Mouse (Mus musculus) forebrain, embryonic 16.5 days (tissue): ENCODE measurements around the gene Syce1l. TPM values are rescaled to one million over a fixed set of nuclear protein-coding genes. Genes with fewer than 3 reads are reported as not detected.

Experiments
- ATAC-seq: fragments of 200-750 bp; cut with Nextera tagmentation; 2 replicates; pipeline ENCODE4 v1.8.0; 2017; ENCODE audit warnings: mild to moderate bottlenecking, moderate library complexity
- H3K27ac ChIP-seq: fragments of 300-500 bp; sonication (generic); 2 replicates; pipeline ENCODE4 v1.5.1; 2014; ENCODE audit warnings: low read length, control low read depth
- H3K27me3 ChIP-seq: fragments of 300-500 bp; sonication (generic); replicated peaks from 2 replicates; pipeline ENCODE4 v1.6.1; 2014; ENCODE audit warnings: low read length; ENCODE audit not compliant: control insufficient read depth, insufficient read depth
- H3K36me3 ChIP-seq: fragments of 300-500 bp; sonication (generic); 2 replicates; pipeline ENCODE4 v1.6.1; 2014; ENCODE audit not compliant: control insufficient read depth, insufficient read depth
- H3K4me1 ChIP-seq: fragments of 300-500 bp; sonication (generic); replicated peaks from 2 replicates; pipeline ENCODE4 v1.6.1; 2014; ENCODE audit warnings: low read length; ENCODE audit not compliant: control insufficient read depth, insufficient read depth
- H3K4me2 ChIP-seq: fragments of 300-500 bp; sonication (generic); 2 replicates; pipeline ENCODE4 v1.6.1; 2014; ENCODE audit warnings: mild to moderate bottlenecking, low read length, control low read depth
- H3K4me3 ChIP-seq: fragments of 300-500 bp; sonication (generic); replicated peaks from 2 replicates; pipeline ENCODE4 v1.5.1; 2014; ENCODE audit warnings: mild to moderate bottlenecking, low read length, control low read depth
- H3K9ac ChIP-seq: fragments of 300-500 bp; sonication (generic); replicated peaks from 2 replicates; pipeline ENCODE4 v1.6.1; 2014; ENCODE audit warnings: low read depth, low read length, control low read depth
- H3K9me3 ChIP-seq: fragments of 300-500 bp; sonication (generic); 2 replicates; pipeline ENCODE4 v1.6.1; 2016; ENCODE audit warnings: low read length; ENCODE audit not compliant: control insufficient read depth
- WGBS: fragments of 180-500 bp; shearing (Covaris S2); extraction: QIAGEN DNeasy Blood & Tissue Kit; methylation state at CpG from one replicate; pipeline ENCODE4 v1.1.7; 2014; 5-methylcytosine and 5-hydroxymethylcytosine counted together
- polyA plus RNA-seq: library from polyadenylated mRNA; unstranded; fragments of >200 nt; fragmentation: Nextera tagmentation; extraction: Ambion mirVana; gene quantifications from 2 replicates; pipeline ENCODE4 v1.2.1, GENCODE M21; 2015

Gene Syce1l
- polyA plus RNA-seq, 1 experiment from 2014 or later, result not detected

GRCm38 (mm10) chr8:113666714-113667432 lies 23.9 kb downstream of the Syce1l start:
- WGBS, result 13% methylated on average over 16 of the region's 16 CpGs
- no peak overlapping the region for H3K4me3 ChIP-seq
- H3K27ac ChIP-seq, result peak overlapping the region; percentile 63
- no peak overlapping the region for H3K4me2 ChIP-seq
- no peaks in the 10 kb centered on the region for H3K36me3 ChIP-seq
- peaks cover 18% of the 10 kb centered on the region for H3K4me1 ChIP-seq
- no peaks in the 10 kb centered on the region for H3K27me3 ChIP-seq
- no peaks in the 10 kb centered on the region for H3K9me3 ChIP-seq
- peak; percentile 62 for ATAC-seq
- 0 out of 2 replicates have a peak overlapping the region, but pooled peaks have one; percentile 17 for H3K9ac ChIP-seq

GRCm38 (mm10) chr8:113669924-113670323 lies 26.9 kb downstream of the Syce1l start:
- H3K4me3 ChIP-seq, result no peak overlapping the region

GRCm38 (mm10) chr8:113672599-113673255 lies 29.7 kb downstream of the Syce1l start:
- peak; percentile 91 for ATAC-seq
- H3K36me3 ChIP-seq, result no peaks in the 10 kb centered on the region
- peak overlapping the region; percentile 46; the same call in 1 of the 2 replicates for H3K27ac ChIP-seq
- no peaks in the 10 kb centered on the region for H3K27me3 ChIP-seq
- peaks cover 5% of the 10 kb centered on the region; the same call in 1 of the 2 replicates for H3K4me1 ChIP-seq
- WGBS, result 33% methylated on average over 11 of the region's 11 CpGs
- no peaks in the 10 kb centered on the region for H3K9me3 ChIP-seq
- no peak overlapping the region for H3K4me3 ChIP-seq
- H3K9ac ChIP-seq, result no peak overlapping the region
- no peak overlapping the region for H3K4me2 ChIP-seq

More at GRCm38 (mm10) chr8:113669924-113670323, 26.9 kb downstream of the Syce1l start:
- no peaks in the 10 kb centered on the region for H3K27me3 ChIP-seq
- ATAC-seq, result no peak
- H3K9me3 ChIP-seq, result no peaks in the 10 kb centered on the region
- H3K27ac ChIP-seq, result no peak overlapping the region
- no peak overlapping the region for H3K9ac ChIP-seq
- peaks cover 20% of the 10 kb centered on the region for H3K4me1 ChIP-seq
- H3K36me3 ChIP-seq, result no peaks in the 10 kb centered on the region
- H3K4me2 ChIP-seq, result no peak overlapping the region
- 83% methylated on average over 10 of the region's 10 CpGs for WGBS

- Histone ChIP-seq H3K4me2 (no peak overlapping the region), H3K4me1 (peaks cover 5% of the 10 kb centered on the region; the same call in 1 of the 2 replicates), H3K36me3 (no peaks in the 10 kb centered on the region), H3K9me3 (no peaks in the 10 kb centered on the region), H3K27ac (no peak overlapping the region), H3K4me3 (no peak overlapping the region), H3K27me3 (no peaks in the 10 kb centered on the region), H3K9ac (no peak overlapping the region)
- WGBS, result 15% methylated on average over 3 of the region's 3 CpGs
- peak; percentile 32; the same call in 1 of the 2 replicates for ATAC-seq
These were observed 30.3 kb downstream of the Syce1l start for GRCm38 (mm10) chr8:113673300-113673699.

GRCm38 (mm10) chr8:113674611-113675010 lies 31.6 kb downstream of the Syce1l start:
- WGBS, result 80% methylated on average over 3 of the region's 3 CpGs
- Histone ChIP-seq H3K4me3 (no peak overlapping the region), H3K27ac (no peak overlapping the region), H3K9me3 (no peaks in the 10 kb centered on the region), H3K9ac (no peak overlapping the region), H3K4me2 (no peak overlapping the region), H3K4me1 (peaks cover 5% of the 10 kb centered on the region; the same call in 1 of the 2 replicates), H3K36me3 (no peaks in the 10 kb centered on the region), H3K27me3 (no peaks in the 10 kb centered on the region)
- no peak for ATAC-seq

- Histone ChIP-seq H3K9me3 (no peaks in the 10 kb centered on the region), H3K27me3 (no peaks in the 10 kb centered on the region), H3K27ac (no peak overlapping the region), H3K4me3 (no peak overlapping the region), H3K4me1 (peaks cover 5% of the 10 kb centered on the region; the same call in 1 of the 2 replicates), H3K36me3 (no peaks in the 10 kb centered on the region), H3K9ac (no peak overlapping the region), H3K4me2 (no peak overlapping the region)
- 0 out of 2 replicates have a peak, but pooled peaks have one; percentile 49 for ATAC-seq
- 29% methylated on average over 2 of the region's 2 CpGs for WGBS
These were observed 32.3 kb downstream of the Syce1l start for GRCm38 (mm10) chr8:113675281-113675680.

- Histone ChIP-seq H3K9ac (no peak overlapping the region), H3K27me3 (no peaks in the 10 kb centered on the region), H3K4me2 (no peak overlapping the region), H3K27ac (no peak overlapping the region), H3K9me3 (no peaks in the 10 kb centered on the region), H3K36me3 (no peaks in the 10 kb centered on the region), H3K4me3 (no peak overlapping the region), H3K4me1 (peaks cover 5% of the 10 kb centered on the region; the same call in 1 of the 2 replicates)
- whole genome bisulfite sequencing, result 88% methylated on average over 1 of the region's 1 CpGs
- no peak for ATAC-seq
These were observed 33.8 kb downstream of the Syce1l start for GRCm38 (mm10) chr8:113676811-113677210.

- Histone ChIP-seq H3K4me3 (no peak overlapping the region), H3K27me3 (no peaks in the 10 kb centered on the region), H3K36me3 (no peaks in the 10 kb centered on the region), H3K27ac (no peak overlapping the region), H3K9ac (no peak overlapping the region), H3K4me2 (no peak overlapping the region), H3K9me3 (no peaks in the 10 kb centered on the region), H3K4me1 (no peaks in the 10 kb centered on the region; the same call in 1 of the 2 replicates)
- WGBS, result 82% methylated on average over 3 of the region's 3 CpGs
- ATAC-seq, result no peak
These were observed 36.3 kb downstream of the Syce1l start for GRCm38 (mm10) chr8:113679361-113679760.

- Histone ChIP-seq H3K36me3 (no peaks in the 10 kb centered on the region), H3K27me3 (no peaks in the 10 kb centered on the region), H3K27ac (peak overlapping the region; percentile 32; the same call in 1 of the 2 replicates), H3K4me2 (peak overlapping the region; percentile 4; the same call in 1 of the 2 replicates), H3K9ac (no peak overlapping the region), H3K4me3 (no peak overlapping the region), H3K9me3 (no peaks in the 10 kb centered on the region), H3K4me1 (peaks cover 14% of the 10 kb centered on the region)
- peak; percentile 59 for ATAC-seq
- WGBS, result 58% methylated on average over 17 of the region's 17 CpGs
These were observed 45.0 kb downstream of the Syce1l start for GRCm38 (mm10) chr8:113687889-113688542.
